Mouse (Mus musculus) natural killer cell, adult 2 months (primary cell): Measurements from ENCODE around the gene Chd5.

Experiments used
- DNase-seq, 2 experiments: peaks; one replicate each; pipeline ENCODE4 v3.0.0; 2022; ENCODE audit warnings: low spot score in 2 of 2

The Chd5 gene

GRCm38 (mm10) chr4:152353886-152354637 is 15.6 kb downstream of the Chd5 start:
- no peak for DNase-seq

GRCm38 (mm10) chr4:152355672-152356071 is 17.2 kb downstream of the Chd5 start:
- no peak for DNase-seq

- no peak for DNase-seq
Measured at GRCm38 (mm10) chr4:152359700-152360099, 21.2 kb downstream of the Chd5 start.

- peak; percentile 30 to 33 for DNase-seq
Measured at GRCm38 (mm10) chr4:152360855-152361254, 22.4 kb downstream of the Chd5 start.

- DNase-seq: peak; percentile 70 to 83
Measured at GRCm38 (mm10) chr4:152362180-152362579, 23.7 kb downstream of the Chd5 start.

GRCm38 (mm10) chr4:152365228-152365627 is 26.8 kb downstream of the Chd5 start:
- no peak for DNase-seq

- DNase-seq: no peak
Measured at GRCm38 (mm10) chr4:152382528-152383252, 44.2 kb downstream of the Chd5 start.

GRCm38 (mm10) chr4:152385644-152386043 is 47.2 kb downstream of the Chd5 start:
- peak; percentile 28 to 49 for DNase-seq

- DNase-seq: no peak
Measured at GRCm38 (mm10) chr4:152392192-152392591, 53.7 kb downstream of the Chd5 start.

- no peak for DNase-seq
Measured at GRCm38 (mm10) chr4:152392627-152393026, 54.2 kb downstream of the Chd5 start.

GRCm38 (mm10) chr4:152398926-152399325 is 60.5 kb downstream of the Chd5 start:
- DNase-seq: no peak

- no peak for DNase-seq
Measured at GRCm38 (mm10) chr4:152405143-152405542, 66.7 kb downstream of the Chd5 start.

GRCm38 (mm10) chr4:152405671-152406201 is 67.3 kb downstream of the Chd5 start:
- no peak for DNase-seq

GRCm38 (mm10) chr4:152406531-152406930 is 68.1 kb downstream of the Chd5 start:
- no peak for DNase-seq

- no peak for DNase-seq
Measured at GRCm38 (mm10) chr4:152410961-152411360, 72.5 kb downstream of the Chd5 start.

GRCm38 (mm10) chr4:152412524-152413080 is 74.2 kb downstream of the Chd5 start:
- no peak for DNase-seq

- DNase-seq: no peak
Measured at GRCm38 (mm10) chr4:152418229-152419060, 80.0 kb downstream of the Chd5 start.

GRCm38 (mm10) chr4:152423576-152423975 is 85.1 kb downstream of the Chd5 start:
- DNase-seq: no peak

GRCm38 (mm10) chr4:152424341-152424740 is 85.9 kb downstream of the Chd5 start:
- DNase-seq: no peak

- peak; percentile 28 to 51 for DNase-seq
Measured at GRCm38 (mm10) chr4:152424922-152425321, 86.5 kb downstream of the Chd5 start.

GRCm38 (mm10) chr4:152428259-152428658 is 89.8 kb downstream of the Chd5 start:
- DNase-seq: no peak

- DNase-seq: peak in 1 of 2 experiments; percentile 42
Measured at GRCm38 (mm10) chr4:152432308-152432707, 93.9 kb downstream of the Chd5 start.
